Mouse (Mus musculus): ENCODE results near the gene Rfxank. TPM values are rescaled to one million over a fixed set of nuclear protein-coding genes. Genes with fewer than 3 reads are reported as not detected.

The Rfxank gene
- polyA plus RNA-seq, 1 experiment from 2014 or later = 12.6 TPM

- Histone ChIP-seq H3K4me3 (peak overlapping the region; percentile 76), H3K27me3 (peaks cover 44% of the 10 kb centered on the region), H3K36me3 (peaks cover 28% of the 10 kb centered on the region), H3K9me3 (no peaks in the 10 kb centered on the region), H3K4me2 (peak overlapping the region; percentile 82), H3K4me1 (replicated peaks) (peaks cover 31% of the 10 kb centered on the region), H3K9ac (peak overlapping the region; percentile 89), H3K27ac (replicated peaks) (peak overlapping the region; percentile 97)
- WGBS = 3% methylated on average over 17 of the region's 17 CpGs
- ATAC-seq (ENCODE audit: low read depth) = peak; percentile 82
These were observed 19.9 kb downstream of the Rfxank start for GRCm38 (mm10) chr8:70118726-70119700.

GRCm38 (mm10) chr8:70117611-70118010 is 21.3 kb downstream of the Rfxank start:
- WGBS = 11% methylated on average over 9 of the region's 9 CpGs
- Histone ChIP-seq H3K9ac (peak overlapping the region; percentile 89), H3K36me3 (peaks cover 42% of the 10 kb centered on the region), H3K27ac (replicated peaks) (no peak overlapping the region), H3K9me3 (no peaks in the 10 kb centered on the region), H3K27me3 (peaks cover 47% of the 10 kb centered on the region), H3K4me1 (replicated peaks) (peaks cover 36% of the 10 kb centered on the region), H3K4me2 (peak overlapping the region; percentile 82), H3K4me3 (peak overlapping the region; percentile 76)
- no peak for ATAC-seq (ENCODE audit: low read depth)

GRCm38 (mm10) chr8:70114892-70115291 is 24.1 kb downstream of the Rfxank start:
- 72% methylated on average over 13 of the region's 13 CpGs for WGBS
- Histone ChIP-seq H3K4me3 (no peak overlapping the region), H3K27me3 (peaks cover 64% of the 10 kb centered on the region), H3K36me3 (peaks cover 69% of the 10 kb centered on the region), H3K9ac (no peak overlapping the region), H3K4me2 (no peak overlapping the region), H3K27ac (replicated peaks) (no peak overlapping the region), H3K4me1 (replicated peaks) (peaks cover 45% of the 10 kb centered on the region), H3K9me3 (no peaks in the 10 kb centered on the region)
- ATAC-seq (ENCODE audit: low read depth) = no peak

- Histone ChIP-seq H3K27ac (replicated peaks) (no peak overlapping the region), H3K9me3 (no peaks in the 10 kb centered on the region), H3K9ac (0 out of 2 replicates have a peak overlapping the region, but pooled peaks have one; percentile 17), H3K4me3 (no peak overlapping the region), H3K4me2 (no peak overlapping the region), H3K27me3 (peaks cover 64% of the 10 kb centered on the region), H3K36me3 (peaks cover 73% of the 10 kb centered on the region), H3K4me1 (replicated peaks) (peaks cover 50% of the 10 kb centered on the region)
- 23% methylated on average over 6 of the region's 6 CpGs for WGBS
- ATAC-seq (ENCODE audit: low read depth) = no peak
These were observed 24.5 kb downstream of the Rfxank start for GRCm38 (mm10) chr8:70114488-70114887.

- WGBS = 8% methylated on average over 43 of the region's 43 CpGs
- Histone ChIP-seq H3K27me3 (peaks cover 64% of the 10 kb centered on the region), H3K36me3 (peaks cover 93% of the 10 kb centered on the region), H3K9ac (peak overlapping the region; percentile 31; the same call in 1 of the 2 replicates), H3K27ac (replicated peaks) (no peak overlapping the region), H3K4me2 (no peak overlapping the region), H3K9me3 (no peaks in the 10 kb centered on the region), H3K4me3 (no peak overlapping the region), H3K4me1 (replicated peaks) (peaks cover 36% of the 10 kb centered on the region)
- no peak for ATAC-seq (ENCODE audit: low read depth)
These were observed 26.4 kb downstream of the Rfxank start for GRCm38 (mm10) chr8:70112401-70113016.

- 56% methylated on average over 23 of the region's 23 CpGs for whole genome bisulfite sequencing
- Histone ChIP-seq H3K4me2 (no peak overlapping the region), H3K9ac (no peak overlapping the region), H3K4me1 (replicated peaks) (peaks cover 27% of the 10 kb centered on the region), H3K4me3 (no peak overlapping the region), H3K27me3 (peaks cover 55% of the 10 kb centered on the region), H3K36me3 (peaks cover 100% of the 10 kb centered on the region), H3K27ac (replicated peaks) (no peak overlapping the region), H3K9me3 (no peaks in the 10 kb centered on the region)
- ATAC-seq (ENCODE audit: low read depth) = 0 out of 2 replicates have a peak, but pooled peaks have one; percentile 16
These were observed 27.7 kb downstream of the Rfxank start for GRCm38 (mm10) chr8:70111192-70111795.

GRCm38 (mm10) chr8:70110451-70110850 is 28.5 kb downstream of the Rfxank start:
- H3K9ac ChIP-seq = no peak overlapping the region
- peaks cover 26% of the 10 kb centered on the region for H3K4me1 ChIP-seq (replicated peaks)
- no peak overlapping the region for H3K4me2 ChIP-seq
- no peak overlapping the region for H3K4me3 ChIP-seq
- WGBS = 90% methylated on average over 2 of the region's 2 CpGs
- no peaks in the 10 kb centered on the region for H3K9me3 ChIP-seq
- H3K36me3 ChIP-seq = peaks cover 99% of the 10 kb centered on the region
- peaks cover 47% of the 10 kb centered on the region for H3K27me3 ChIP-seq
- no peak for ATAC-seq (ENCODE audit: low read depth)
- no peak overlapping the region for H3K27ac ChIP-seq (replicated peaks)

GRCm38 (mm10) chr8:70104922-70105321 is 34.0 kb downstream of the Rfxank start:
- Histone ChIP-seq H3K4me2 (no peak overlapping the region), H3K9me3 (no peaks in the 10 kb centered on the region), H3K4me3 (no peak overlapping the region), H3K27me3 (no peaks in the 10 kb centered on the region), H3K27ac (replicated peaks) (no peak overlapping the region), H3K36me3 (peaks cover 92% of the 10 kb centered on the region), H3K4me1 (replicated peaks) (peaks cover 17% of the 10 kb centered on the region), H3K9ac (no peak overlapping the region)
- ATAC-seq (ENCODE audit: low read depth) = no peak
- 80% methylated on average over 7 of the region's 7 CpGs for WGBS

GRCm38 (mm10) chr8:70104506-70104905 is 34.4 kb downstream of the Rfxank start:
- Histone ChIP-seq H3K4me2 (no peak overlapping the region), H3K27ac (replicated peaks) (no peak overlapping the region), H3K36me3 (peaks cover 92% of the 10 kb centered on the region), H3K9ac (no peak overlapping the region), H3K4me3 (no peak overlapping the region), H3K4me1 (replicated peaks) (peaks cover 13% of the 10 kb centered on the region), H3K9me3 (no peaks in the 10 kb centered on the region), H3K27me3 (no peaks in the 10 kb centered on the region)
- WGBS = 12% methylated on average over 6 of the region's 6 CpGs
- ATAC-seq (ENCODE audit: low read depth) = peak; percentile 57; the same call in 1 of the 2 replicates

- H3K9ac ChIP-seq = no peak overlapping the region
- no peak overlapping the region for H3K4me3 ChIP-seq
- 88% methylated on average over 8 of the region's 8 CpGs for WGBS
- H3K36me3 ChIP-seq = peaks cover 93% of the 10 kb centered on the region
- no peak for ATAC-seq (ENCODE audit: low read depth)
- no peaks in the 10 kb centered on the region for H3K27me3 ChIP-seq
- no peak overlapping the region for H3K4me2 ChIP-seq
- H3K9me3 ChIP-seq = no peaks in the 10 kb centered on the region
- H3K4me1 ChIP-seq (replicated peaks) = peaks cover 9% of the 10 kb centered on the region
- no peak overlapping the region for H3K27ac ChIP-seq (replicated peaks)
These were observed 38.7 kb downstream of the Rfxank start for GRCm38 (mm10) chr8:70100241-70100640.

GRCm38 (mm10) chr8:70099276-70099675 is 39.7 kb downstream of the Rfxank start:
- no peak for ATAC-seq (ENCODE audit: low read depth)
- Histone ChIP-seq H3K9ac (no peak overlapping the region), H3K27ac (replicated peaks) (no peak overlapping the region), H3K36me3 (peaks cover 99% of the 10 kb centered on the region), H3K4me2 (no peak overlapping the region), H3K4me3 (no peak overlapping the region), H3K27me3 (no peaks in the 10 kb centered on the region), H3K9me3 (no peaks in the 10 kb centered on the region), H3K4me1 (replicated peaks) (peaks cover under 1% of the 10 kb centered on the region; the same call in 1 of the 2 replicates)
- WGBS = 71% methylated on average over 8 of the region's 8 CpGs

- no peak for ATAC-seq (ENCODE audit: low read depth)
- Histone ChIP-seq H3K27ac (replicated peaks) (no peak overlapping the region), H3K36me3 (peaks cover 41% of the 10 kb centered on the region), H3K4me1 (replicated peaks) (peaks cover 28% of the 10 kb centered on the region), H3K4me3 (no peak overlapping the region), H3K4me2 (no peak overlapping the region), H3K27me3 (peaks cover 32% of the 10 kb centered on the region), H3K9ac (no peak overlapping the region), H3K9me3 (no peaks in the 10 kb centered on the region)
- WGBS = 67% methylated on average over 8 of the region's 8 CpGs
These were observed 46.2 kb downstream of the Rfxank start for GRCm38 (mm10) chr8:70092786-70093185.
